Mouse (Mus musculus) left cerebral cortex, postnatal 25 days (tissue): Measurements from ENCODE around the gene Sigirr. TPM values are rescaled to one million over a fixed set of nuclear protein-coding genes. Genes with fewer than 3 reads are reported as not detected.

Experiments
- DNase-seq, 2 experiments: peaks; one replicate each; pipeline ENCODE4 v3.0.0; 2022; ENCODE audit warnings: low spot score in 2 of 2, mixed read lengths in 1 of 2
- intact Hi-C: fragments of 180-260 bp; cut with DNase I; formaldehyde crosslinking; loops from one replicate; pipeline ENCODE4 v1.15.1; 2025
- total RNA-seq, 2 experiments: library from RNA; stranded (reverse); gene quantifications; 2 replicates each; pipeline ENCODE4 v1.2.3; 2021

The Sigirr gene
- 1 to 10 TPM; 2.9 to 3.2 TPM for total RNA-seq

- intact Hi-C loops: no loop called here
- peak; percentile 15 to 27 for DNase-seq
Observed at GRCm38 (mm10) chr7:141099911-141100691, at the start of gene Sigirr. Sigirr (minus strand) TSS chr7:141100572.

- intact Hi-C loops: no loop called here
- DNase-seq: no peak
Observed at GRCm38 (mm10) chr7:141148639-141149038, 48.3 kb upstream of the Sigirr start.

- intact Hi-C loops: no loop called here
- no peak for DNase-seq
Observed at GRCm38 (mm10) chr7:141147044-141147443, 46.7 kb upstream of the Sigirr start.

- peak in 1 of 2 experiments; percentile 24 for DNase-seq
- intact Hi-C loops: no loop called here
Observed at GRCm38 (mm10) chr7:141146043-141146595, 45.7 kb upstream of the Sigirr start.

- no peak for DNase-seq
- intact Hi-C loops: no loop called here
Observed at GRCm38 (mm10) chr7:141145403-141145802, 45.0 kb upstream of the Sigirr start.

GRCm38 (mm10) chr7:141144650-141145049 lies 44.3 kb upstream of the Sigirr start:
- intact Hi-C loops: no loop called here
- no peak for DNase-seq

GRCm38 (mm10) chr7:141143861-141144260 lies 43.5 kb upstream of the Sigirr start:
- no peak for DNase-seq
- intact Hi-C loops: no loop called here

GRCm38 (mm10) chr7:141143112-141143511 lies 42.7 kb upstream of the Sigirr start:
- DNase-seq: no peak
- intact Hi-C loops: no loop called here

- DNase-seq: no peak
- intact Hi-C loops: no loop called here
Observed at GRCm38 (mm10) chr7:141141326-141141725, 41.0 kb upstream of the Sigirr start.

- intact Hi-C loops: loop anchor here (2.0 kb wide), 1 partner anchor 41 kb away; the partner anchor contains the start of gene Rnh1
- no peak for DNase-seq
Observed at GRCm38 (mm10) chr7:141131904-141132755, 31.8 kb upstream of the Sigirr start.

- peak; percentile 94 for DNase-seq
- intact Hi-C loops: loop anchor here (2.0 kb wide), 1 partner anchor 42 kb away; the partner anchor contains the start of gene Rnh1
Observed at GRCm38 (mm10) chr7:141131024-141131820, 30.9 kb upstream of the Sigirr start.

- DNase-seq: no peak
- intact Hi-C loops: loop anchor here (5.0 kb wide), 1 partner anchor 46 kb away; the partner anchor contains the start of gene Pkp3
Observed at GRCm38 (mm10) chr7:141123517-141123856, 23.1 kb upstream of the Sigirr start.

- peak; percentile 78 to 92 for DNase-seq
- intact Hi-C loops: loop anchor here (5.0 kb wide), 1 partner anchor 46 kb away; the partner anchor contains the start of gene Pkp3
Observed at GRCm38 (mm10) chr7:141122689-141123516, 22.5 kb upstream of the Sigirr start.

GRCm38 (mm10) chr7:141122245-141122644 lies 21.9 kb upstream of the Sigirr start, which contains the start of gene Ptdss2:
Ptdss2 (plus strand) TSS chr7:141122382.
- no peak for DNase-seq
- intact Hi-C loops: loop anchor here (5.0 kb wide), 1 partner anchor 45 kb away; the partner anchor contains the start of gene Pkp3

- DNase-seq: no peak
- intact Hi-C loops: loop anchor here (5.0 kb wide), 1 partner anchor 44 kb away; the partner anchor contains the start of gene Pkp3
Observed at GRCm38 (mm10) chr7:141121051-141121531, 20.7 kb upstream of the Sigirr start.

- DNase-seq: no peak
- intact Hi-C loops: loop anchor here (5.0 kb wide), 1 partner anchor 43 kb away; the partner anchor contains the start of gene Pkp3
Observed at GRCm38 (mm10) chr7:141120605-141121004, 20.2 kb upstream of the Sigirr start.

- intact Hi-C loops: no loop called here
Observed at GRCm38 (mm10) chr7:141119487-141119886, 19.1 kb upstream of the Sigirr start.

GRCm38 (mm10) chr7:141117636-141118035 lies 17.3 kb upstream of the Sigirr start, which contains the start of gene Ano9:
Ano9 (minus strand) TSS chr7:141117806.
- intact Hi-C loops: no loop called here
- no peak for DNase-seq

More at GRCm38 (mm10) chr7:141119487-141119886, 19.1 kb upstream of the Sigirr start:
- no peak for DNase-seq
